Mouse (Mus musculus) bone marrow macrophage, adult 2 months (primary cell): Measurements from ENCODE around the gene Il19.

Source experiments
- CTCF ChIP-seq: IDR thresholded peaks from 2 replicates; pipeline ENCODE4 v1.5.1; 2012; ENCODE audit warnings: low read depth, mild to moderate bottlenecking, low read length, moderate library complexity
- POLR2A ChIP-seq: IDR thresholded peaks from 2 replicates; pipeline ENCODE4 v1.6.1; 2012; ENCODE audit warnings: mild to moderate bottlenecking, low read depth, low read length, borderline replicate concordance

DNA sequence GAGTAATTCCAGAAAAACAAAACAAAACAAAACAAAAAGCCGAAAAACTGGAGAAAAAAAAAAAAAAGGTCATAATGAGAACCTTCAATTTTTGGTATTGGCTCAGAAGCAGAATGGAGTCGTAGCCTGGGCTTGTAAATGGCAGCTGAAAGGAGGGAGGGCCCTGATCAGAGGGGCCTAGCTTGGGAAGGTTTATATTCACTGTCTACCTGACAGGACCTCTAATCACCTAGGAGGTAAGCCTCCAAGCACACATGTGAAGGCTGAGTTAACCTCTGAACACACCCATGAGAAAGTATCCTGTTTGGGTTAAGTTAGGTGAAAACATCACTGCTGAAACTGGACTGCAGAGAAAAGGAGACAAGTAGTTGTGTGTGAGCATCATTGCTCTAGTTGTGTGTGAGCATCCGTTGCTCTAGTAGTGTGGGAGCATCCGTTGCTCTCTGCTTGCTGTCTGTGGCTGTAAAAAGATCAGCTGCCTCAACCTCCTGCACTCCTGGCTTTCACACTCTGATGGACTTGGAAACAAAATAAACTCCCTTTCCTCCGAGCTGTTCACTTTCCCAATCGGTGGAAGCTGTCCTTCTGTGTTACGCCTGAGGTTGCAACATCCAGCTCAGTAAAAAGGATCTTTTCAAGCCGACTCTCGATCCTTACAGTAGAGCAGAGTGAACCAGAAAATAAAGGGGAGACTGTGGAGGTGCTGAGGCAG lies 46.4 kb downstream of the Il19 start:
- TF ChIP-seq CTCF (no peak), POLR2A (no peak)
